In genomic region chr15:86134941-86135783, GRCm38 (mm10) we compare ENCODE assay signal across 9 mouse cellular contexts. TPM values are rescaled to one million over a fixed set of nuclear protein-coding genes. Genes with fewer than 3 reads are reported as not detected.
DNase-seq lines count a peak whose midpoint lies in the region; ATAC-seq and TF ChIP-seq lines count a peak whose summit lies in the region.
"Had no signal": no experiment of that assay in that cellular context is flagged by ENCODE, and none has a peak within 500 bp of the region (broad histone marks: within the 10 kb centered on the region; RNA-seq: fewer than 3 reads in every experiment).

No protein-coding gene starts in this region.

- ATAC-seq in heart, embryonic 11.5 days (replicated peaks; ENCODE audit: insufficient number of reproducible peaks, low FRiP score, low TSS enrichment): no peak
- ATAC-seq in midbrain, postnatal 0 days (ENCODE audit: low FRiP score): peak; percentile 61
- ATAC-seq: Patski had no signal

- no peaks in the 10 kb centered on the region for H3K36me3 ChIP-seq in heart, embryonic 11.5 days (ENCODE audit: control insufficient read depth, insufficient read depth, low read length)
- no peaks in the 10 kb centered on the region for H3K36me3 ChIP-seq in kidney, adult 2 months (ENCODE audit: control insufficient read depth, insufficient read depth, low read length)
- H3K36me3 ChIP-seq in limb, embryonic 10.5 days: peaks cover 61% of the 10 kb centered on the region
- peaks cover 42% of the 10 kb centered on the region for H3K36me3 ChIP-seq in midbrain, postnatal 0 days (ENCODE audit: insufficient read depth, low read length)
- peaks cover 35% of the 10 kb centered on the region for H3K36me3 ChIP-seq in spleen, adult 2 months (ENCODE audit: control insufficient read depth, insufficient read depth, low read length)

- intact Hi-C loops in gastrocnemius, postnatal 36 days (cut with DNase I): loop anchor here (5.0 kb wide), 1 partner anchor 238 kb away; no protein-coding TSS in a partner anchor

- 0 out of 2 replicates have a peak, but pooled peaks cover 2% of the 10 kb centered on the region for H3K4me1 ChIP-seq in heart, embryonic 11.5 days (ENCODE audit: control insufficient read depth, insufficient read depth, low read length)
- H3K4me1 ChIP-seq in kidney, adult 2 months (ENCODE audit: control insufficient read depth, insufficient read depth, low read length): no peaks in the 10 kb centered on the region
- H3K4me1 ChIP-seq in limb, embryonic 10.5 days: 0 out of 2 replicates have a peak, but pooled peaks cover 4% of the 10 kb centered on the region
- H3K4me1 ChIP-seq in midbrain, postnatal 0 days (ENCODE audit: insufficient read depth, low read length): no peaks in the 10 kb centered on the region
- no peaks in the 10 kb centered on the region for H3K4me1 ChIP-seq in spleen, adult 2 months (ENCODE audit: control insufficient read depth, insufficient read depth, insufficient read length)

- TF ChIP-seq CTCF in kidney, adult 2 months (conservative IDR thresholded peaks at IDR 0.05; ENCODE audit: insufficient read depth, insufficient read length, low read depth, low read length): peak; percentile 91
- TF ChIP-seq CTCF in midbrain, postnatal 0 days (IDR thresholded peaks at IDR 0.05): peak; percentile 98
- peak; percentile 79; the same call in 1 of the 2 replicates for TF ChIP-seq CTCF in spleen, adult 2 months (IDR thresholded peaks at IDR 0.05; ENCODE audit: extremely low read depth, insufficient read depth, insufficient read length, insufficient replicate concordance)

- DNase-seq in heart, adult 18-20 months: peak; percentile 83 to 96
- DNase-seq in embryo, embryonic 10.5 days (ENCODE audit: low spot score): peak; percentile 92
- peak; percentile 81 to 85 for DNase-seq in gastrocnemius, postnatal 36 days
- peak; percentile 89 for DNase-seq in kidney, adult 2 months
- DNase-seq in limb, embryonic 10.5 days (ENCODE audit: low spot score): peak; percentile 90
- peak; percentile 92 for DNase-seq in midbrain, postnatal 0 days (ENCODE audit: low spot score)
- peak; percentile 37 to 72 for DNase-seq in spleen, adult 2 months (ENCODE audit: low read depth in 1 of 2, low spot score in 2 of 2)

- no peaks in the 10 kb centered on the region for H3K9me3 ChIP-seq in heart, embryonic 11.5 days (replicated peaks; ENCODE audit: control insufficient read depth, low read length)
- no peaks in the 10 kb centered on the region for H3K9me3 ChIP-seq in limb, embryonic 10.5 days (replicated peaks)
- no peaks in the 10 kb centered on the region for H3K9me3 ChIP-seq in midbrain, postnatal 0 days (ENCODE audit: low read length)

- no peak for TF ChIP-seq POLR2A in kidney, adult 2 months (IDR thresholded peaks at IDR 0.05; ENCODE audit: low read depth, low read length)
- no peak for TF ChIP-seq POLR2A in spleen, adult 2 months (IDR thresholded peaks at IDR 0.05; ENCODE audit: low read depth, low read length)

- H3K27ac ChIP-seq in heart, embryonic 11.5 days (ENCODE audit: low read depth, low read length): no peak overlapping the region
- no peak overlapping the region for H3K27ac ChIP-seq in kidney, adult 2 months (ENCODE audit: insufficient read depth, low read depth, low read length)
- H3K27ac ChIP-seq in limb, embryonic 10.5 days: no peak overlapping the region
- H3K27ac ChIP-seq in midbrain, postnatal 0 days (ENCODE audit: low read depth, low read length): peak overlapping the region; percentile 74
- no peak overlapping the region for H3K27ac ChIP-seq in spleen, adult 2 months (ENCODE audit: insufficient read depth, low read length)

- no peak overlapping the region for H3K4me3 ChIP-seq in heart, embryonic 11.5 days (ENCODE audit: low read depth, low read length)
- H3K4me3 ChIP-seq in kidney, adult 2 months (ENCODE audit: insufficient read depth, low read depth, low read length): no peak overlapping the region
- no peak overlapping the region for H3K4me3 ChIP-seq in limb, embryonic 10.5 days
- no peak overlapping the region for H3K4me3 ChIP-seq in midbrain, postnatal 0 days (ENCODE audit: low read depth, low read length)
- H3K4me3 ChIP-seq in spleen, adult 2 months (ENCODE audit: extremely low read depth, insufficient read depth, insufficient read length): no peak overlapping the region

- H3K4me2 ChIP-seq in heart, embryonic 11.5 days: no peak overlapping the region
- no peak overlapping the region for H3K4me2 ChIP-seq in midbrain, postnatal 0 days (ENCODE audit: low read depth, low read length, poor library complexity, severe bottlenecking)

- no peaks in the 10 kb centered on the region for H3K27me3 ChIP-seq in heart, embryonic 11.5 days (ENCODE audit: control insufficient read depth, insufficient read depth, low read length)
- H3K27me3 ChIP-seq in kidney, adult 2 months (replicated peaks; ENCODE audit: control insufficient read depth, insufficient read depth, low read length): no peaks in the 10 kb centered on the region
- no peaks in the 10 kb centered on the region for H3K27me3 ChIP-seq in limb, embryonic 10.5 days (ENCODE audit: low read depth, poor library complexity, severe bottlenecking)
- no peaks in the 10 kb centered on the region for H3K27me3 ChIP-seq in midbrain, postnatal 0 days (ENCODE audit: insufficient read depth, low read length)
- no peaks in the 10 kb centered on the region for H3K27me3 ChIP-seq in spleen, adult 2 months (ENCODE audit: control insufficient read depth, insufficient read depth, low read length)
- H3K27me3 ChIP-seq: Patski had no signal

- 37% methylated on average over 18 of the region's 18 CpGs for WGBS in heart, embryonic 11.5 days (ENCODE audit: insufficient replicate concordance)
- WGBS in kidney, adult 2 months: 34% methylated on average over 18 of the region's 18 CpGs
- WGBS in limb, embryonic 10.5 days: 52% methylated on average over 18 of the region's 18 CpGs
- WGBS in midbrain, postnatal 0 days: 38% methylated on average over 18 of the region's 18 CpGs
- 53% methylated on average over 18 of the region's 18 CpGs for WGBS in spleen, adult 2 months

- no peak overlapping the region for H3K9ac ChIP-seq in heart, embryonic 11.5 days (ENCODE audit: low read depth, low read length)
- H3K9ac ChIP-seq in midbrain, postnatal 0 days (replicated peaks; ENCODE audit: low read length, poor library complexity, severe bottlenecking): no peak overlapping the region

RNA-seq across cellular contexts. Expression of gene Cerk, which starts 50.8 kb away (rescaled TPM):
- total RNA-seq in heart, adult 18-20 months (2021): 10 to 100 TPM; 29.2 to 32.0 TPM
- 10.1 and 10.6 TPM in 2 replicates for polyA plus RNA-seq in heart, embryonic 11.5 days (2014; fragmentation: Nextera tagmentation; extraction: Ambion mirVana)
- 1 to 10 TPM; 3.6 to 5.3 TPM for total RNA-seq in gastrocnemius, postnatal 36 days (2021)
- polyA plus RNA-seq in kidney, adult 2 months (2012; rRNA removed): 19.7 and 20.8 TPM in 2 replicates
- 10.5 and 13.8 TPM in 2 replicates for polyA plus RNA-seq in limb, embryonic 10.5 days (2016; fragmentation: Nextera tagmentation; extraction: Ambion mirVana)
- total RNA-seq in midbrain, postnatal 0 days (2014; rRNA removed): 35.8 and 37.0 TPM in 2 replicates
- polyA plus RNA-seq in midbrain, postnatal 0 days (2015; fragmentation: Nextera tagmentation; extraction: Ambion mirVana): 21.6 and 21.9 TPM in 2 replicates
- 64.4 and 82.8 TPM in 2 replicates for polyA plus RNA-seq in spleen, adult 2 months (2012; rRNA removed)
